Mouse (Mus musculus): ENCODE measurements around the gene Rap1gap2. TPM values are rescaled to one million over a fixed set of nuclear protein-coding genes. Genes with fewer than 3 reads are reported as not detected.

The Rap1gap2 gene
- total and polyA plus RNA-seq, 2 experiments from 2014 or later: 12.1 to 49.1 TPM

- WGBS: 0% methylated on average over 29 of the region's 29 CpGs
- H3K4me2 ChIP-seq (ENCODE audit: low read depth, low read length, poor library complexity, severe bottlenecking): peak overlapping the region; percentile 97
- H3K9ac ChIP-seq (replicated peaks; ENCODE audit: low read length, poor library complexity, severe bottlenecking): peak overlapping the region; percentile 50
- peak overlapping the region; percentile 66 for H3K4me3 ChIP-seq (ENCODE audit: low read depth, low read length)
- DNase-seq (ENCODE audit: low spot score) (no peak), ATAC-seq (ENCODE audit: low FRiP score) (no peak)
- TF ChIP-seq CTCF (IDR thresholded peaks at IDR 0.05): no peak
- H3K27ac ChIP-seq (ENCODE audit: low read depth, low read length): no peak overlapping the region
- H3K36me3 ChIP-seq (ENCODE audit: insufficient read depth, low read length): no peaks in the 10 kb centered on the region
- 0 out of 2 replicates have a peak, but pooled peaks cover 6% of the 10 kb centered on the region for H3K27me3 ChIP-seq (ENCODE audit: insufficient read depth, low read length)
- H3K4me1 ChIP-seq (ENCODE audit: insufficient read depth, low read length): peaks cover 4% of the 10 kb centered on the region
- no peaks in the 10 kb centered on the region for H3K9me3 ChIP-seq (ENCODE audit: low read length)
Measured at GRCm38 (mm10) chr11:74521981-74522486, 88.7 kb downstream of the Rap1gap2 start.

GRCm38 (mm10) chr11:74520201-74520600, 90.5 kb downstream of the Rap1gap2 start:
- Histone ChIP-seq H3K27me3 (ENCODE audit: insufficient read depth, low read length) (0 out of 2 replicates have a peak, but pooled peaks cover 6% of the 10 kb centered on the region), H3K4me3 (ENCODE audit: low read depth, low read length) (no peak overlapping the region), H3K4me2 (ENCODE audit: low read depth, low read length, poor library complexity, severe bottlenecking) (no peak overlapping the region), H3K27ac (ENCODE audit: low read depth, low read length) (no peak overlapping the region), H3K9ac (replicated peaks; ENCODE audit: low read length, poor library complexity, severe bottlenecking) (no peak overlapping the region), H3K4me1 (ENCODE audit: insufficient read depth, low read length) (no peaks in the 10 kb centered on the region), H3K9me3 (ENCODE audit: low read length) (no peaks in the 10 kb centered on the region), H3K36me3 (ENCODE audit: insufficient read depth, low read length) (no peaks in the 10 kb centered on the region)
- no peak for DNase-seq (ENCODE audit: low spot score)
- TF ChIP-seq CTCF (IDR thresholded peaks at IDR 0.05): no peak
- no peak for ATAC-seq (ENCODE audit: low FRiP score)
- WGBS: 88% methylated on average over 3 of the region's 3 CpGs

GRCm38 (mm10) chr11:74516112-74516511, 94.6 kb downstream of the Rap1gap2 start:
- no peak overlapping the region for H3K27ac ChIP-seq (ENCODE audit: low read depth, low read length)
- TF ChIP-seq CTCF (IDR thresholded peaks at IDR 0.05): no peak
- no peaks in the 10 kb centered on the region for H3K4me1 ChIP-seq (ENCODE audit: insufficient read depth, low read length)
- H3K9me3 ChIP-seq (ENCODE audit: low read length): no peaks in the 10 kb centered on the region
- ATAC-seq (ENCODE audit: low FRiP score) (no peak), DNase-seq (ENCODE audit: low spot score) (no peak)
- H3K4me2 ChIP-seq (ENCODE audit: low read depth, low read length, poor library complexity, severe bottlenecking): no peak overlapping the region
- H3K36me3 ChIP-seq (ENCODE audit: insufficient read depth, low read length): no peaks in the 10 kb centered on the region
- 88% methylated on average over 5 of the region's 5 CpGs for WGBS
- H3K4me3 ChIP-seq (ENCODE audit: low read depth, low read length): no peak overlapping the region
- no peak overlapping the region for H3K9ac ChIP-seq (replicated peaks; ENCODE audit: low read length, poor library complexity, severe bottlenecking)
- no peaks in the 10 kb centered on the region for H3K27me3 ChIP-seq (ENCODE audit: insufficient read depth, low read length)

- DNase-seq (ENCODE audit: low spot score) (no peak), ATAC-seq (ENCODE audit: low FRiP score) (no peak)
- no peak overlapping the region for H3K27ac ChIP-seq (ENCODE audit: low read depth, low read length)
- no peak overlapping the region for H3K4me3 ChIP-seq (ENCODE audit: low read depth, low read length)
- no peaks in the 10 kb centered on the region for H3K4me1 ChIP-seq (ENCODE audit: insufficient read depth, low read length)
- 95% methylated on average over 3 of the region's 3 CpGs for WGBS
- TF ChIP-seq CTCF (IDR thresholded peaks at IDR 0.05): no peak
- H3K9ac ChIP-seq (replicated peaks; ENCODE audit: low read length, poor library complexity, severe bottlenecking): no peak overlapping the region
- no peaks in the 10 kb centered on the region for H3K36me3 ChIP-seq (ENCODE audit: insufficient read depth, low read length)
- no peaks in the 10 kb centered on the region for H3K27me3 ChIP-seq (ENCODE audit: insufficient read depth, low read length)
- H3K4me2 ChIP-seq (ENCODE audit: low read depth, low read length, poor library complexity, severe bottlenecking): no peak overlapping the region
- H3K9me3 ChIP-seq (ENCODE audit: low read length): no peaks in the 10 kb centered on the region
Measured at GRCm38 (mm10) chr11:74515046-74515445, 95.7 kb downstream of the Rap1gap2 start.

GRCm38 (mm10) chr11:74512595-74512994, 98.1 kb downstream of the Rap1gap2 start:
- H3K4me1 ChIP-seq (ENCODE audit: insufficient read depth, low read length): no peaks in the 10 kb centered on the region
- no peak overlapping the region for H3K9ac ChIP-seq (replicated peaks; ENCODE audit: low read length, poor library complexity, severe bottlenecking)
- no peaks in the 10 kb centered on the region for H3K9me3 ChIP-seq (ENCODE audit: low read length)
- ATAC-seq (ENCODE audit: low FRiP score): no peak
- H3K4me2 ChIP-seq (ENCODE audit: low read depth, low read length, poor library complexity, severe bottlenecking): no peak overlapping the region
- no peak overlapping the region for H3K27ac ChIP-seq (ENCODE audit: low read depth, low read length)
- 93% methylated on average over 10 of the region's 10 CpGs for WGBS
- DNase-seq (ENCODE audit: low spot score): no peak
- no peak for TF ChIP-seq CTCF (IDR thresholded peaks at IDR 0.05)
- H3K4me3 ChIP-seq (ENCODE audit: low read depth, low read length): no peak overlapping the region
- H3K27me3 ChIP-seq (ENCODE audit: insufficient read depth, low read length): no peaks in the 10 kb centered on the region
- H3K36me3 ChIP-seq (ENCODE audit: insufficient read depth, low read length): no peaks in the 10 kb centered on the region

GRCm38 (mm10) chr11:74506275-74506674, 104.4 kb downstream of the Rap1gap2 start:
- H3K9ac ChIP-seq (replicated peaks; ENCODE audit: low read length, poor library complexity, severe bottlenecking): no peak overlapping the region
- H3K27ac ChIP-seq (ENCODE audit: low read depth, low read length): no peak overlapping the region
- no peaks in the 10 kb centered on the region for H3K4me1 ChIP-seq (ENCODE audit: insufficient read depth, low read length)
- no peak for ATAC-seq (ENCODE audit: low FRiP score)
- H3K36me3 ChIP-seq (ENCODE audit: insufficient read depth, low read length): no peaks in the 10 kb centered on the region
- no peak for DNase-seq (ENCODE audit: low spot score)
- no peak overlapping the region for H3K4me3 ChIP-seq (ENCODE audit: low read depth, low read length)
- no peaks in the 10 kb centered on the region for H3K27me3 ChIP-seq (ENCODE audit: insufficient read depth, low read length)
- WGBS: 50% methylated on average over 6 of the region's 6 CpGs
- no peak for TF ChIP-seq CTCF (IDR thresholded peaks at IDR 0.05)
- H3K4me2 ChIP-seq (ENCODE audit: low read depth, low read length, poor library complexity, severe bottlenecking): no peak overlapping the region
- H3K9me3 ChIP-seq (ENCODE audit: low read length): no peaks in the 10 kb centered on the region
